ENCODE assay signal across 20 mouse cellular contexts in the genomic region with DNA sequence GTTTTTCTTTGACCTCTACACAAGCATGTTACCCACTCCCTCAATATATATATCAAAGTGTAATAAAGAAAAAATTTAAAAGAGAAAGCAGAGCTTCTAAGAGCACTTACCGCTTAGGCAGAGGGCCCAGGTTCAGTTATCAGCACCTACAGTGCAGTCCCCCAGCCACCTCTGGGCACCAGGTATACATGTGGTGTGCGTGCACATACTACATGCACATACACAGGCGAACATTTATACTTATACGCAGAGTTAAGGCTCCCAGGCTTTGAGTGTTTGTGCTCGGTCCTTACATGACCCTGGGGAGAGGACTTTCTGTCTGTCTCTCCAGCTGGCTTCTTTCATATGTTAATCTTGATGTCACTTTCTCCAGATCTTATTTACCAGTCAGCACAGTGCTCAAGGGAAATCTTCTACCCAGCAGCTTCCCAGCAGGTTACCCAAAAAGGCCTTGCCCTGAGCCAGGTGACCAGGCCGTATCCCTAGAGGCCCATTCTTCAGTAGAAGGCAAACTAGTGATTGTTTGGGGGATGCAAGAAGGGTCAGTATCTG. TPM values are rescaled to one million over a fixed set of nuclear protein-coding genes. Genes with fewer than 3 reads are reported as not detected.
DNase-seq lines count a peak whose midpoint lies in the region; ATAC-seq and TF ChIP-seq lines count a peak whose summit lies in the region.
"Had no signal": no experiment of that assay in that cellular context is flagged by ENCODE, and none has a peak within 500 bp of the region (broad histone marks: within the 10 kb centered on the region; RNA-seq: fewer than 3 reads in every experiment).

No protein-coding gene starts in this region.

- WGBS in heart, embryonic 11.5 days (ENCODE audit: insufficient replicate concordance), result 70% methylated on average over 6 of the region's 6 CpGs
- 40% methylated on average over 6 of the region's 6 CpGs for WGBS in midbrain, embryonic 11.5 days
- 31% methylated on average over 6 of the region's 6 CpGs for WGBS in midbrain, embryonic 16.5 days
- 85% methylated on average over 6 of the region's 6 CpGs for WGBS in liver, postnatal 0 days (ENCODE audit: insufficient replicate concordance)

- no peak for ATAC-seq in heart, embryonic 11.5 days (replicated peaks; ENCODE audit: insufficient number of reproducible peaks, low FRiP score, low TSS enrichment)
- ATAC-seq in midbrain, embryonic 11.5 days (ENCODE audit: low FRiP score), result peak; percentile 20
- ATAC-seq in midbrain, embryonic 16.5 days, result no peak
- no peak for ATAC-seq in G1E (ENCODE audit: extremely low read depth, insufficient number of reproducible peaks, low FRiP score, poor library complexity, severe bottlenecking)
- no peak for ATAC-seq in liver, postnatal 0 days
- ATAC-seq: forebrain, embryonic 16.5 days; inflammation-experienced regulatory T-cells, adult 6 months had no signal

- H3K9me3 ChIP-seq in heart, embryonic 11.5 days (replicated peaks; ENCODE audit: control insufficient read depth, low read length), result no peaks in the 10 kb centered on the region
- no peaks in the 10 kb centered on the region for H3K9me3 ChIP-seq in midbrain, embryonic 11.5 days (ENCODE audit: control insufficient read depth, low read length)
- no peaks in the 10 kb centered on the region for H3K9me3 ChIP-seq in midbrain, embryonic 16.5 days (replicated peaks; ENCODE audit: control insufficient read depth, low read length, poor library complexity, severe bottlenecking)
- no peaks in the 10 kb centered on the region for H3K9me3 ChIP-seq in G1E (replicated peaks)
- H3K9me3 ChIP-seq in liver, postnatal 0 days (ENCODE audit: low read length), result no peaks in the 10 kb centered on the region
- H3K9me3 ChIP-seq: limb, embryonic 13.5 days had no signal

- H3K27me3 ChIP-seq in heart, embryonic 11.5 days (ENCODE audit: control insufficient read depth, insufficient read depth, low read length), result no peaks in the 10 kb centered on the region
- H3K27me3 ChIP-seq in midbrain, embryonic 11.5 days (ENCODE audit: control insufficient read depth, insufficient read depth, low read length), result no peaks in the 10 kb centered on the region
- no peaks in the 10 kb centered on the region for H3K27me3 ChIP-seq in midbrain, embryonic 16.5 days (ENCODE audit: control insufficient read depth, insufficient read depth, low read depth, low read length)
- no peaks in the 10 kb centered on the region for H3K27me3 ChIP-seq in G1E (ENCODE audit: insufficient read depth, low read length)
- H3K27me3 ChIP-seq in liver, postnatal 0 days (ENCODE audit: insufficient read depth, low read length), result no peaks in the 10 kb centered on the region
- H3K27me3 ChIP-seq: limb, embryonic 13.5 days had no signal

- H3K4me2 ChIP-seq in heart, embryonic 11.5 days, result no peak overlapping the region
- no peak overlapping the region for H3K4me2 ChIP-seq in midbrain, embryonic 11.5 days
- no peak overlapping the region for H3K4me2 ChIP-seq in midbrain, embryonic 16.5 days (ENCODE audit: low read length)
- no peak overlapping the region for H3K4me2 ChIP-seq in liver, postnatal 0 days (ENCODE audit: low read depth, low read length)
- H3K4me2 ChIP-seq: limb, embryonic 13.5 days had no signal

- no peak for TF ChIP-seq CTCF in G1E (IDR thresholded peaks at IDR 0.05; ENCODE audit: low read depth, low read length)
- TF ChIP-seq CTCF in liver, postnatal 0 days (IDR thresholded peaks at IDR 0.05; ENCODE audit: low read depth), result no peak

- no peak for DNase-seq in heart, postnatal 4 days
- peak; percentile 84 for DNase-seq in midbrain, embryonic 11.5 days (ENCODE audit: low spot score, missing footprints)
- no peak for DNase-seq in G1E (ENCODE audit: low spot score)
- DNase-seq in liver, postnatal 0 days, result no peak
- no peak for DNase-seq in natural killer cell, adult 2 months (ENCODE audit: low spot score in 2 of 2)
- no peak for DNase-seq in layer of hippocampus, adult 9-11 months
- DNase-seq: adrenal gland, adult 8-10 months; B cell, adult 2 months; heart, adult 11 months; heart, postnatal 10 days; kidney, adult 8-10 months; kidney, postnatal 25 days; lung, adult 2 months; lung, postnatal 4 days had no signal

- TF ChIP-seq EP300 in liver, postnatal 0 days (IDR thresholded peaks at IDR 0.05; ENCODE audit: low read depth), result no peak

- no peak overlapping the region for H3K4me3 ChIP-seq in heart, embryonic 11.5 days (ENCODE audit: low read depth, low read length)
- H3K4me3 ChIP-seq in midbrain, embryonic 11.5 days (ENCODE audit: low read depth, low read length), result no peak overlapping the region
- no peak overlapping the region for H3K4me3 ChIP-seq in midbrain, embryonic 16.5 days (ENCODE audit: low read depth, low read length)
- peak overlapping the region; percentile 49; the same call in 1 of the 2 replicates for H3K4me3 ChIP-seq in G1E (ENCODE audit: low read depth, low read length)
- H3K4me3 ChIP-seq in liver, postnatal 0 days (ENCODE audit: low read depth, low read length), result no peak overlapping the region
- H3K4me3 ChIP-seq: limb, embryonic 13.5 days had no signal

- H3K36me3 ChIP-seq in heart, embryonic 11.5 days (ENCODE audit: control insufficient read depth, insufficient read depth, low read length), result no peaks in the 10 kb centered on the region
- no peaks in the 10 kb centered on the region for H3K36me3 ChIP-seq in midbrain, embryonic 11.5 days (ENCODE audit: control insufficient read depth, insufficient read depth, low read length)
- no peaks in the 10 kb centered on the region for H3K36me3 ChIP-seq in midbrain, embryonic 16.5 days (ENCODE audit: control insufficient read depth, insufficient read depth, low read length)
- H3K36me3 ChIP-seq in G1E (replicated peaks), result peaks cover 60% of the 10 kb centered on the region
- H3K36me3 ChIP-seq in liver, postnatal 0 days (replicated peaks; ENCODE audit: insufficient read depth, low read length), result peaks cover 5% of the 10 kb centered on the region; the same call in 1 of the 2 replicates
- H3K36me3 ChIP-seq: limb, embryonic 13.5 days had no signal

- H3K9ac ChIP-seq in heart, embryonic 11.5 days (ENCODE audit: low read depth, low read length), result 0 out of 2 replicates have a peak overlapping the region, but pooled peaks have one; percentile 4
- no peak overlapping the region for H3K9ac ChIP-seq in midbrain, embryonic 11.5 days (ENCODE audit: low read length)
- no peak overlapping the region for H3K9ac ChIP-seq in midbrain, embryonic 16.5 days (ENCODE audit: low read depth, low read length)
- H3K9ac ChIP-seq in liver, postnatal 0 days (replicated peaks), result no peak overlapping the region
- H3K9ac ChIP-seq: limb, embryonic 13.5 days had no signal

- peaks cover 36% of the 10 kb centered on the region for H3K4me1 ChIP-seq in heart, embryonic 11.5 days (ENCODE audit: control insufficient read depth, insufficient read depth, low read length)
- H3K4me1 ChIP-seq in midbrain, embryonic 11.5 days (ENCODE audit: control insufficient read depth, insufficient read depth, low read length), result peaks cover 32% of the 10 kb centered on the region
- peaks cover 26% of the 10 kb centered on the region for H3K4me1 ChIP-seq in midbrain, embryonic 16.5 days (ENCODE audit: control insufficient read depth, insufficient read depth, low read length)
- peaks cover 91% of the 10 kb centered on the region for H3K4me1 ChIP-seq in G1E (ENCODE audit: insufficient read depth, low read depth, low read length)
- peaks cover 45% of the 10 kb centered on the region for H3K4me1 ChIP-seq in liver, postnatal 0 days (ENCODE audit: insufficient read depth)

- no peak overlapping the region for H3K27ac ChIP-seq in heart, embryonic 11.5 days (ENCODE audit: low read depth, low read length)
- 0 out of 2 replicates have a peak overlapping the region, but pooled peaks have one; percentile 22 for H3K27ac ChIP-seq in midbrain, embryonic 11.5 days (ENCODE audit: low read depth, low read length)
- H3K27ac ChIP-seq in midbrain, embryonic 16.5 days (ENCODE audit: low read length), result no peak overlapping the region
- H3K27ac ChIP-seq in liver, postnatal 0 days (ENCODE audit: low read depth), result 0 out of 2 replicates have a peak overlapping the region, but pooled peaks have one; percentile 13
- H3K27ac ChIP-seq: limb, embryonic 13.5 days; stomach, postnatal 0 days had no signal

RNA-seq across cellular contexts. Expression of a gene that starts 21.9 kb away (rescaled TPM):
- 5.3 and 6.2 TPM in 2 replicates for polyA plus RNA-seq in heart, embryonic 11.5 days (2014; fragmentation: Nextera tagmentation; extraction: Ambion mirVana)
- total RNA-seq in heart, postnatal 4 days (2021), result 10 to 100 TPM; 17.3 to 19.8 TPM
- 9.7 and 10.1 TPM in 2 replicates for polyA plus RNA-seq in midbrain, embryonic 11.5 days (2014; fragmentation: Nextera tagmentation; extraction: Ambion mirVana)
- 12.0 and 12.1 TPM in 2 replicates for polyA plus RNA-seq in midbrain, embryonic 16.5 days (2015; fragmentation: Nextera tagmentation; extraction: Ambion mirVana)
- total RNA-seq in G1E (2014; fragmentation: Nextera tagmentation), result 13.0 and 13.1 TPM in 2 replicates
- total RNA-seq in G1E (2017), result 12.4 and 13.3 TPM in 2 replicates
- polyA plus RNA-seq in G1E (2012), result 37.6 and 47.7 TPM in 2 replicates
- polyA plus RNA-seq in liver, postnatal 0 days (2015; fragmentation: Nextera tagmentation; extraction: Ambion mirVana), result 1.8 and 1.9 TPM in 2 replicates

RNA-seq across cellular contexts. Expression of a gene that starts 52.8 kb away (rescaled TPM):
- 2.7 and 3.1 TPM in 2 replicates for polyA plus RNA-seq in heart, embryonic 11.5 days (2014; fragmentation: Nextera tagmentation; extraction: Ambion mirVana)
- 1 to 10 TPM; 4.1 to 4.5 TPM for total RNA-seq in heart, postnatal 4 days (2021)
- 1.8 and 2.8 TPM in 2 replicates for polyA plus RNA-seq in midbrain, embryonic 11.5 days (2014; fragmentation: Nextera tagmentation; extraction: Ambion mirVana)
- 4.5 and 5.0 TPM in 2 replicates for polyA plus RNA-seq in midbrain, embryonic 16.5 days (2015; fragmentation: Nextera tagmentation; extraction: Ambion mirVana)
- total RNA-seq in G1E (2014; fragmentation: Nextera tagmentation) (5.0 and 5.6 TPM in 2 replicates), G1E (2017) (1.9 and 2.1 TPM in 2 replicates)
- polyA plus RNA-seq in G1E (2012), result 1.1 and 1.2 TPM in 2 replicates
- 14.8 and 14.9 TPM in 2 replicates for polyA plus RNA-seq in liver, postnatal 0 days (2015; fragmentation: Nextera tagmentation; extraction: Ambion mirVana)

RNA-seq across cellular contexts. Expression of a gene that starts 55.9 kb away (rescaled TPM):
- polyA plus RNA-seq in heart, embryonic 11.5 days (2014; fragmentation: Nextera tagmentation; extraction: Ambion mirVana), result not detected in 2 replicates
- total RNA-seq in heart, postnatal 4 days (2021), result under 1 TPM in 1 of 2 experiments, not detected in 1; 0.32 TPM
- polyA plus RNA-seq in midbrain, embryonic 11.5 days (2014; fragmentation: Nextera tagmentation; extraction: Ambion mirVana), result 0.23 TPM in 1 of 2 replicates, not detected in the other
- 0.31 and 0.46 TPM in 2 replicates for polyA plus RNA-seq in midbrain, embryonic 16.5 days (2015; fragmentation: Nextera tagmentation; extraction: Ambion mirVana)
- not detected in 2 replicates for total RNA-seq in G1E (2014; fragmentation: Nextera tagmentation)
- total RNA-seq in G1E (2017), result 0.11 TPM in 1 of 2 replicates, not detected in the other
- not detected in 2 replicates for polyA plus RNA-seq in G1E (2012)
- polyA plus RNA-seq in liver, postnatal 0 days (2015; fragmentation: Nextera tagmentation; extraction: Ambion mirVana), result not detected in 2 replicates
- polyA plus RNA-seq: inflammation-experienced regulatory T-cells, adult 6 months; limb, embryonic 13.5 days had no signal

Comparison
In these comparisons a context has a peak if more than half of its experiments do, and no peak if none do; other contexts are left out.
1. H3K27ac ChIP-seq: peak in midbrain, embryonic 11.5 days (single experiment) and liver, postnatal 0 days (single experiment); none in heart, embryonic 11.5 days (single experiment) and midbrain, embryonic 16.5 days (single experiment).